Mouse (Mus musculus) neural tube, embryonic 10.5 days (tissue): ENCODE measurements around the gene Ube2c.
"Not testable (repeated sequence)": the region's sequence is repeated elsewhere in the genome, so short reads cannot be mapped to it uniquely, and the experiment has no call there.

Experiments used
- DNase-seq: peaks from one replicate; pipeline ENCODE4 v3.0.0-alpha.2; 2017; ENCODE audit warnings: low spot score; ENCODE audit errors: extremely low spot score

Gene Ube2c

GRCm38 (mm10) chr2:164787779-164788178 is 18.1 kb downstream of the Ube2c start:
- no peak for DNase-seq

- no peak for DNase-seq
Observed at GRCm38 (mm10) chr2:164788411-164788810, 18.7 kb downstream of the Ube2c start.

DNA sequence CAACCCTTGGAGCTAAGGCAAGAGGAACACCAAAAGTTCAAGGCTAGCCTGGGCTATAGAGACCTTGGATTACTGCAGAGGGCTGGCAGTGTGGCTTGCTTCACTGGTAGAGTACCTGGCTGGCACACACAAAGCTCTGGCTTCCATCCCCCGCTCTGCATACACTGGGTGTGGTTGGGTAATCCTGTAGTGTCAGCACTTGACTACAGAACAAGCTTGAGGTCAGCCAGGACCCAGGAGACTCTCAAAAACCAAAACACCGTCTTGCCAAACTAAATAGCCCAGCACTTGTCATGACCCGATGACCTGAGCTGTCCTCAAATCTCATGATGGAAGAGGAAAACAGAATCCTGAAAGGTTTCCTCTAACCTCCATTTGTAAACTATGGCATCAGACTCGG is 20.8 kb downstream of the Ube2c start:
- DNase-seq, result no peak

DNA sequence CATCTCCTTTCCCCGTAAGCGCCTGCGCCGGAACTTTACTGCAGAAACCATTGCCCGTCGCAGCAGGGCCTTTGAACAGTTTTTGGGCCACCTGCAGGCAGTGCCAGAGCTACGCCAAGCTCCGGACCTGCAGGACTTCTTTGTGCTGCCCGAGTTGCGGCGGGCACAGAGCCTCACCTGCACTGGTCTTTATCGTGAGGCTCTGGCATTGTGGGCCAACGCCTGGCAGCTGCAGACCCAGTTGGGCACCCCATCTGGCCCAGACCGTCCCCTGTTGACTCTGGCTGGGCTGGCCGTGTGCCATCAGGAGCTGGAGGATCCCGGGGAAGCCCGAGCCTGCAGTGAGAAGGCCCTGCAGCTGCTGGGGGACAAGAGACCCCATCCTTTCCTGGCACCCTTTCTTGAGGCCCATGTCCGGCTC is 22.2 kb downstream of the Ube2c start:
- no peak for DNase-seq

DNA sequence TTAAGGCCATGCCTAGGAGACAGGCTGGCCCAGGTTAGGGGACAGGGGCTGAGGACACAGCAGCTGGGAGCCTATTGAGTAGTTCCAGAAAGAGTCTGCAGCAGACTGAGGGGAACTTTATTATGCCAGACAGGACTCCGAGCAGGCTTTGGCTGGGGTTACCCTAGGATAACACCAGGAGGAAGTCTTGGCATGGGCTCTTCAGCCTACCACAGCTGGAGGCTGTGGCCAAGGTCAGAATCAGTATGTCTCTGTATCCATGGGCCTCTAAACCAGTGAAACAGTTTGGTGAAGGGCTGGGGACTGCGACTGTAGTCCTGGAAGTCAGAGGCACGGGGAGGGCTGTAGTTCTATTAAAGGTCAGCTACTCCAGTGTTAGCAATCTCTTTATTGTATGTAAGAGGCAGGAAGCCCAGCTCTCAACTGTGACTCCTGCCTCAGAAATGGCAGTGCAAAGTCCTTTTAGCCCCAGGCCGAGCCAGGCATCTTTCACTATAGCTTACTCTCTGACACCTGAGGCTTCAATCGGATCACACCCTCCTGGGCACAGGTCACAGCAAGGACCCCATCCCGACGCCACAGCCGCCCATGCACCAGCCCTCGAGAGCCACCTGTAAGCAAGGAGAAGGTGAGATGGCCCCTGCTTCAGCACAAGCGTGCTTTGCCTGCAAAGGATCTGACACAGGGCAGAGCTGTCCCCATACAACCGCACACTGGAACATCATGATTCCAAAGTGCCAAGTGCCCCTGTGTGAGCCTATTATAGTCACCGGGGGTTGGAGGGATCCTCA is 22.9 kb downstream of the Ube2c start:
- DNase-seq, result no peak

DNA sequence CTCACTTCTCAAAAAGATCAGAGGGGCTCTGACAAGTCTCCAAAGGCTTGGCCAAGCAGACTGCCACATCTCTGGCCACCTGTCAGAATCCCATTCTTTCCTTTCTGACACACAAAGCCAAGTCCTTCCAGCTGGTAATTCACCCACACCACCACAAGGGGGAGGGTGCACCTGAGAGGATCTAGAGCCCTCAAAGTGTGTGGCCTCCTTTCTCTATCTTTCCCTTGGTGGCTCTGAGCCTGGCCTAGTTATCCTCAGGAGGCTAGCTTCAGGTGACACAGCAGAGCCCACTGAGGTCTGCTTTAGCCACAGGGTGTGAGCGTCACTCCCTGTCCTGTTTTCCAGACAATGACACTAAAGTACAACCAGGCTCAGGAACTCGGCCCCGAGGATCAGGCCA is 23.5 kb downstream of the Ube2c start:
- peak; percentile 45 for DNase-seq

DNA sequence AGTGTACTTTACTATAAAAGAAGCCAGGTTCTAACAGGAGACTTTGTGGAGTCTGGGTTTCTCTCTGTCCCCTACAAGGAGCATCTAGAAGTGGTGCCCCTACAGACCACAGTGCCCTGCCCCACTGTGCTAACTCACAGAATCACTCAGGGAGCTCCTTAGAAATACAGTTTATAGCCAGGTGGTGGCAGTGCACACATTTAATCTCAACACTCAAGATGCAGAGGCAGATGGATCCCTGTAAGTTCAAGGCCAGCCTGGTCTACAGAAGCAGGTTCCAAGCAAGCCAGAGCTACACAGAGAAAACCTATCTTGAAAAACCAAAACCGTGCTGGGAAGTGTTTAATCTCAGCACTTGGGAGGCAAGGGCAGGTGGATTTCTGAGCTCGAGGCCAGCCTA is 24.1 kb downstream of the Ube2c start:
- DNase-seq, result no peak

- peak; percentile 69 for DNase-seq
Observed at GRCm38 (mm10) chr2:164794293-164794692, 24.6 kb downstream of the Ube2c start.

DNA sequence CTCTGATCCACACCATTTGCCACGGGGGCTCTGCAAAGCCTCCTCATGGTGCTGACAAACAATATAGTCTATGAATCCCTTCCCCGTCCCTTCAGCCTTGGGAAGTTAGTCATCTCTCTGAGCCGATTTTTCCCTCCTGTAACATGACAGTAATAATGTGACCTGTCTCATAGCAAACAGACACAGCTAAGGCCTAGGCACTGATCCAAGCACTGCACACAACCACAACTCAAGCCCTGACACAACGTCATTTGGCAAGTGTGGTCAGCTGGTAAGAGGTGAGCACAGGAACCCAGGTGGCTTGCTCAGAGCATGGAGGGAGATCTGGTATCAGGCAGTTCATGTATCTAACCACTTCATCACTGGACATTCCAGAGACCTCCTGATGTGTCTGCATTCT is 26.2 kb downstream of the Ube2c start:
- DNase-seq, result no peak

GRCm38 (mm10) chr2:164798554-164798953 is 28.9 kb downstream of the Ube2c start:
- not testable (repeated sequence) for DNase-seq

- no peak for DNase-seq
Observed at GRCm38 (mm10) chr2:164800252-164801004, 30.7 kb downstream of the Ube2c start.

DNA sequence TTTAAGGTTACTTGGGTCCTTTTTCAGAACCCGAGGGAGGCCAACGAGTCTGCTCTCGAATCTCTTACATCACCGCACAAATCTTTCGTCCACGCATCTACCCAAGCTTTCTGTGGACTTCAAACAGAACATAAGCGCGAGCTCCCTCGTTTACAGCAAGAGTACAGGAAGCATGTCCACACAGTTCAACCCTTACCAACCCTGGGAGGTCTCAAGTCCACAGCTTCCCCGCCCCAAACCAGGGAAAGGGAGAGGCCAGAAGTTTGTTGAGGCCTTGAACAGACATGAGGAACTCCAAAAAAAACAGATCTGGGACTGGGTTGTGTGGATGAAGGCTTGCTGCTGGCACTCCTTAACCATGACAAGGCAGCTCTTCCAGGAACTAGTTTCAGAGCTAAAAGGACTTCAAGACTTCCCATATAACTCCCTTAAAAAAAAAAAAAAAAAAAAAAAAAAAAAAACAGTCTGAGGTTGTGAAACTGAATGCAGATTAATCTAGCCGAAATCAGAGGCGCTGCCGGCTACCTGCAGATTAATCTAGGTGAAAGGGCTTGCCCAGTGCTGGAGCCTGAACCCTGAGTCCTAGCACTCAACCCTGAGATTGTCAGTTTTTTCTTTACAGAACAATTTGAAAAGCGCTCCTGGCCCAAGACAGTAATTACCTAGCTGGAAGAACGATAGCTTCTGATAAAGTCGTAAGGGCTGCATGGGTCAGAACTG is 33.7 kb downstream of the Ube2c start:
- no peak for DNase-seq

DNA sequence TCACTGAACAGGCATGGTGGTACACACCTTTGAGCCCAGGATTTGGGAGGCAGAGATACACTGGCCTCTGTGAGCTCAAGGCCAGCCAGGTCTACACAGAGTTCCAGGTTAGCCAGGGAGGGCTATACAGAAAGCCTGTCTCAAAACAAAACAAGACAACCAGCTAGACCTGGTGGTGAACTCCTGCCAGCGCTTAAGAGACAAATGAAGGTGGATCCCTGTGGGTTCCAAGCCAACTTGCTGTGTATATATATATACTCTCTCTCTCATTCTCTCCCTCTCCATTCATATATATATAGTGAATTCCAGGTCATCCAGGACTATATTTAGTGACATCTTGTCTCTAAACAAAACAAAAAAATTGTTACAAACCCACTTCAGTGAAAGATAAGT is 34.2 kb downstream of the Ube2c start:
- no peak for DNase-seq

GRCm38 (mm10) chr2:164804533-164805331 is 35.0 kb downstream of the Ube2c start, which contains the start of the genes Acot8 and Zswim3:
Gene Acot8 (minus strand): TSS chr2:164804882.
Gene Zswim3 (plus strand): TSS chr2:164805098.
- peak; percentile 94 for DNase-seq

GRCm38 (mm10) chr2:164805332-164805718 is 35.6 kb downstream of the Ube2c start:
- no peak for DNase-seq

GRCm38 (mm10) chr2:164806614-164807013 is 36.9 kb downstream of the Ube2c start:
- no peak for DNase-seq

GRCm38 (mm10) chr2:164813557-164813956 is 43.9 kb downstream of the Ube2c start:
- no peak for DNase-seq

GRCm38 (mm10) chr2:164815348-164815747 is 45.6 kb downstream of the Ube2c start:
- no peak for DNase-seq

DNA sequence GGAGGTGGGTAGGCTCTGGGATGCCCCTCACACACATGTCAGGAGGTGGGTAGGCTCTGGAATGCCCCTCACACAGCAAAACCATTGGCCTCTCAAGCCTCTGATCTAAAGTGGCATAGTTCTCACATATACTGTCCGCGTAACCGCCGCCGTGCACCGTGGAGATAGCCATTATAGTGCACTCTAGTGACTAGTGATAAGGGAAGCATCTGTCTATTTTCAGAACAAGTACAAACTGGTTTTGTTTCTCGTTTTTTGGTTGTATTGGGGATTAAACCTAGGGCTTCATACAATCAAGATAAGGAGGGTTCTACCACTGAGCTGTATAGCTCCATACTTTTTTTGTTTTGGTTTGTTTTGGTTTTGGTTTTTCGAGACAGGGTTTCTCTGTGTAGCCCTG is 46.1 kb downstream of the Ube2c start:
- no peak for DNase-seq

GRCm38 (mm10) chr2:164817206-164817605 is 47.5 kb downstream of the Ube2c start:
- DNase-seq, result no peak

DNA sequence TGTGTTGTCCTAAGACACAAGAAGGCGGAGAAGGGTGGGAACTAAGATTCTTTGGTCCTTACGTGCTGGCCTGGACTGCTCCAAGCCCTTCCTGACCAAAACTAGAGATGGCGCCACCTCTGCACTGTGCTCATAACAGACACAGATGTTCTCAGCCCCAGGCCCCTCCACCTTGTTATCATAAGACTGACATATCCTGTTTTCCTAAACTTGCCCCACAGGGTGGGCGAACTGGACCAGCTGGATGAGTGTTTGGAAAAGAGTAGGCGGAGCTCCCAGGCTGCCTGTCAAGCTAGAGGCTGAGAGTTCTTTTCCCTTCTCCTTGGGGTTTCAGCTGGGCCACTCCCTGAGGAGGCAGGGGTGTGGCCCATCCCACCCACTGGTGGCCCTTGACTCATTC is 48.0 kb downstream of the Ube2c start:
- no peak for DNase-seq
